Mouse (Mus musculus) kidney, adult 8-10 months (tissue): ENCODE results near the gene Nr2f2.

ENCODE experiments used
- DNase-seq, 2 experiments: peaks; one replicate each; pipeline ENCODE4 v3.0.0; 2022

Nr2f2 gene

DNA sequence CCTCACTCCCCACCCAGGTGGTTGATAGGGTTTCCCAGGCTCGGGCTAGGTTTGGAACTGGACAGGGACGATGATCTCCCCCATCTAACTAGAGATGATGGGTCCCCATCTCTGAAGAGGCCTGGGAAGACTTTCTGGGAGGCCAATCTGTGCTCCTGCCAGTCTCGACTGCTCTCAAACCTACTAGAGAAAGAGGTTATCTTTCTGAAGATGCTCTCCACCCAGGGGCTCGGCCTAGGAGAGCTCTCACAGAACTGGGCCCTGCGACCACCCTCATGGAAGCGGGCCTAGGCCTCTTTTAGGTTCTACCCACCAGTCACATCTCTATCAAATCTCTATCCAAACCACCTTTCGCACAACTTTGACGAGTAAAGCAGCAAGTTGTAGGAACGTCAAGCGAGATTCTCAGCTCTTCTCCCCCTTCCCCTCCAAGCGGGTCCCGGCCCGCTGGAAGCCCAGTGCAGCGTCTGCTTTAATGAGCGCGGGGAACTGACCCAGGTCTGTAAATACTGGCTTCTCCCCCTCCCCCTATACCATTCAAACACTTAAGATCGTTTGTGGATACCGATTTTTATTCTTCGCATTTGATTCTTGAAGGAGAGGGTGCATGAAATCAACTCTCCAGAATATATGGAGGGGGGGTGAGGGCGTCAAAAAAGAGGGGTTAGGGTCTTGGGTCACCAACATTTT is 16.4 kb downstream of the Nr2f2 start:
- peak in 1 of 2 experiments; percentile 16 for DNase-seq

DNA sequence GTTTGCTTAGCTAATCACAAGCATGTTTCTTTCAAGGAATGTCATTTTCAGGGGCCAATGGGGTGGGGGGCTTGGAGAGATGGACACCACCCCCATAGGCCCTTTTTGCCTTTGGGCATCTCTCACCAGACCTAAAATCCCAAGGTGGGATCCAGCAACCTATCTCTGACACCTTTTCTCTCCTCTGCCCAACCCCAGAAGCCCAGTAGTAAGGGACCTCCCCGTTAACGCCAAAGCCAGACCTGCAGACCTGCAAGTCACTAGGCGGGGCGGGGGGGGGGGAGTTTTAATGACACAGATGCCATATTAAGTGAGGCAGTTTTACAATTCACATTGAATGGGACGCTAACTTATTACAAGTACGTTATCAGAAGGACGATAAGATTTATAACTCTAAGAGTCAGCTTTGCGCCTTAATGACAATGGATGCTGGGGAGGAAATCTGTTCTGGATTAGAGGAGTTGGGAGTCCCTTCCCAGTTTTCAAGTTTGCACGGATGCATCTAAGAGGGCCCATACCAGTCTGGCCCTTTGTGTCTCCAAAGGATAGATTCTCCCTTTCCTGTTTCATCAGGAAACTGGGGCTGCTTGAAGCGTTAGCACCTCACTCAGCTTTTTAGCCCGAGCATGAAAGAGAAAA is 17.4 kb downstream of the Nr2f2 start:
- peak; percentile 6 to 12 for DNase-seq

DNA sequence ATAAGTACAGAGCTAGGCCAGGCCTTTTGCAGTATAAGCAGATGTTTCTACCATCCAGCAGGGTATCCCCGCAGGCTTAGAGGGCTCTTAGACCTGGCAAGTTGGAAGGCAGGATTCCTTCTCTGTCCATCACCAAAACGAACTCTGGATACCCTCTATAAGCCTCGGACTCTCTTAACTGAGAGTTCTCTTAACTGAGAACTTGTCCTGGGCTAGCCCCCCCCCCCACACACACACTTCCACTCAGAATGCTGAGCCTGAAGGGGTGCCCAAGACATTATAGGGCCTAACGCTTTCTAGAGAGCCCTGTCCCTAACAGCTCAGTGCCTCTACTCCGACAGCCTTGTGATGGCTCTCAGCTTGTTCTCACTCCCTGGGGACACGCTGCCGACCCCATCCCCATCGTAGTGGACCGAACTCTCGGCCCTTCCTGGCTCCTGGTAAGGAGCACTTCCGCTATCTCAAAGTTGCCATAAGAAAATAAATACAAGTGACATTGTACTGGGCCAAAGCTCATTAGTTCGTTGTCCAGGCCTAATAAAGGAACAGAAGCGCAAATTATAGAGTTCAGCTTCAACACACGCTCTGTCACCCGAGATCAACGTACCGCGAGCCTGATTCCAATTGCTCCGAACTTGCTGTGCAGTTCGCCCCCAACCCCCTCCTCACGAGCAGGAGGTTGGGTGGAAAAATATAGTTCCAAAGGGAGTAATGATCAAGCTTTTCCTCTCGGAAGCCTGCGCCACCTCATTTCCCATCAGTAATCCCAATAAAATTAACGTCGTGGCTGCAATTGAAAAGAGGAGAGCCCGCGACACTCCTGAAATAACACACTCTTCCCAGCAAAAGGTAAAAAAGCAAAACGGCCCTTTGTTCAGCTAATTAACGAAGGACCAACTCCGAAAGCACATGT is 18.2 kb downstream of the Nr2f2 start:
- peak; percentile 20 to 30 for DNase-seq

DNA sequence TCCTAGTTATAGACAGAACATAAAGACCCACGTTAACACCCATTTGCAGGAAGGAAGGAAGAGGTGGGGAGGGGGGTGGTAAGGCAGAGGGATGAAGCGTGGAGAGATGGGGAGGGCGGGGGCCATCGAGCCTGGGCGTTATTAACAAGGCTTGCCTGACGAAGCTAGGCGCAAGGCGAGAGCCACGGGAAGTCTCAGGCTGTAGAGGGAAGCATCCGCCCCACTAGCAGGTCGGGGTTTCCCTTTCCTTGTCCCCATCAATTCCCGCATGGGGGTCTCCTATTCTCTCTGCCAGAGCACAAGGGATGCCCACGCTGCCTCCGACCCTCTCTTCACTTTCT is 18.9 kb downstream of the Nr2f2 start:
- peak in 1 of 2 experiments; percentile 22 for DNase-seq

DNA sequence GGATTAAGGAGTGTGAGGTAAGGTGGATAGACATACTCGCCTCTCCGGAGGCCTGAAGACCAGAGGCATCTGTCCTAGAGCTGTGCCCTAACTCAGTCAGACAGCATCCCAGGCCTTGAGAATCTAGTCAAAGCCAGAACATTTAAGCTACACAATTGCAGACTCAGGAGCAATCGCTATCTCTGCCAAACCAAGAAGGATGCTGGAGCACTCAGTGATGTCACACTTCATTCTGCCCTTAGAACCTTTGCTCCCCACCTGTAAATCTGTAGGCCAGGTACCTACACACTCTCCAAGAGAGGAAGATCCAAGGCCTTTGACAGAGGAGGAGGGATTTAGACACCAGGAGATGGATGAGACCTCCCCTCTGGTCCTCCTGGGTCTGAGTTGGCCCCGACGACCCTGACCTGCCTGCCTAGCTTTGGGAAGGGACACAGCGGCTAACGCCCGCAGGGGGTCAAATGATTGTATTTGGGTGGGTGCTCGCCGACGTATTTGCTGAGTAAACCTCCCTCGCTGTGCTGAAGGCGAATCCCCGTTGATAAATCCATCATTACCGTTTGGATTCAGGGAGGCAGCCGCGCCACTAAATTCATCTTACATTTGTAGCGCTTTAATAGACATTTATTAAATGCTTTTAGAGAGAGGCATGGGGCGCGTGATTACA is 19.5 kb downstream of the Nr2f2 start:
- DNase-seq = peak; percentile 17 to 31

DNA sequence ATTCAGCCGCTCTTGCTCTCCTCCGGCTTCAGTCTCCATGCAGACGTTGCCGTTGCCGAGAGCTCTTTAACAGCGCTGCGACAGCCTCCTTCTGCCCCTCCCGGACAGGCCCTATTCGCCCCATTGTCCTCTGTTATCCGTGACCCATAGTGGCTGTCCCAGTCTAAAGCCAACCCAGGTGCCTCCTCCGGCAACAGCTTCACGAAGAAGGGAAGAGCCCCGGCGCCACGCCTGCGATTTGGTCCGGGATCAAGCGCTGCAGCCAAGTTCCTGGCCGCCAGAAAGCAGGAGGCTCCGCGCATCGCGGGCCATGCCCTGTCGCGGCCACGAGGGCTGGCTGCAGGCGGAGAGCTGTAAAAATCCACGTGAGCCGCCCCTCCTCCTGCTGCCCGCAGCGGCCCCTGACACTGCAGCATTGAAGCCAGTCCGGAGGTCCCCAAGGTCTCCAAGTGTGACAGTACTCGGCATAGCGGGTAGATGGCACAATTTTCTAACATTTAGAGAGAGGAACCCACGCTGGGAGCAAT is 20.5 kb downstream of the Nr2f2 start:
- peak; percentile 91 to 93 for DNase-seq

DNA sequence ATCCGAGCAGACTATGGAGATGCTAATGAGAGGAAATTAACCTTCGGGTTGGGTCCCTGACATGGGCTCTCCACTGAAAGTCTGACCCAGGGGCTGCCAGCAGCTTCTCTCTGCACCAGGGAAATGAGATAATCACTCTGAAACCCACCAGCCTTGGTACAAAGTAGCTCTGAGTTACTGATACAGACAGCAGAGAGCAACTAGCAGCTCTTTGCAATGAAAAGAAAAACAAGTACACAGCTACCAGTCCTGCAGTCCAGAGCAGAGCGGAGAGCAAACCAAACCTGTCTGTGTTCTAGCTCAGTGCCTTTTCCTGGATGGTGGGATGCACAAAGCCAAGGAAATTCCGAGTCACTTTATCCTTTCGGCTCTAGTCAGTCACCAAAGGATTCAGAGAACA is 23.1 kb downstream of the Nr2f2 start:
- DNase-seq = no peak

DNA sequence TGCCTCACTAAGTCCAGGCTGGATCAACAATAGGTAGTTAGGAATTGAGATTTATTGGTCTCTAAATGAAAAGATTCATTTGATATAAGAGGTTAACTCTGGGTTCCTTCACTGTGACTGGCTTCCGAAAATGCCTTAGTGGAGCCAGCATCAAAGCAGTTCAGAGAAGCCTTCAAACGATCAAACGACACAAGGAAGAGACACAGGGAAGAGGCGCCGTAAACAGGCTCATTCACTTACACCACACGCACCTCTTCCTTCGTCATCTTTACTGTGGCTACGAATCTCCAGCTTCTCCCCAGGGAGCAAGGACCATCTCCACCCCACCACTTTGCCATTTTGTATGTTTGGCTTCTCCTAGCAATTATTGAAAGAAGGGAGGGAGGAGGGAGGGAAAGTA is 23.8 kb downstream of the Nr2f2 start:
- DNase-seq = peak in 1 of 2 experiments; percentile 0

DNA sequence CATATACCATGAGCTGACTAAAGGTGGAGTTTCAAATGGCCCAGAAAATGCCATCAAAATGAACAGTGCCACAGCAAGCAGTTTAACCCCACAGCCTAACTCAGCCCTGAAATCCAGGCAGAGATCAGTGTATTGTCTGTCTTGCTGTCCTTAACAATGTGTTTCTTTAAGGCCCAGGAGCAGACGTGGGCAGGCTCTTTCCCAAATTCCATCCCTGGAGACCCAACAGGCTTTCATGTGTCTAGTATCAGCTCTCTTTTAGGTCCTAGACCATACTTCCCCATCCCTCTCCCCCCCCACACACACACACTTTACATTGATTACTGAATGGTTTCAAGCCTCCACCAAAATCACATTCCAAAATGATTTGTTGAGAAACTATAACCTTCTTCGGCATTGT is 24.5 kb downstream of the Nr2f2 start:
- DNase-seq = peak in 1 of 2 experiments; percentile 1

DNA sequence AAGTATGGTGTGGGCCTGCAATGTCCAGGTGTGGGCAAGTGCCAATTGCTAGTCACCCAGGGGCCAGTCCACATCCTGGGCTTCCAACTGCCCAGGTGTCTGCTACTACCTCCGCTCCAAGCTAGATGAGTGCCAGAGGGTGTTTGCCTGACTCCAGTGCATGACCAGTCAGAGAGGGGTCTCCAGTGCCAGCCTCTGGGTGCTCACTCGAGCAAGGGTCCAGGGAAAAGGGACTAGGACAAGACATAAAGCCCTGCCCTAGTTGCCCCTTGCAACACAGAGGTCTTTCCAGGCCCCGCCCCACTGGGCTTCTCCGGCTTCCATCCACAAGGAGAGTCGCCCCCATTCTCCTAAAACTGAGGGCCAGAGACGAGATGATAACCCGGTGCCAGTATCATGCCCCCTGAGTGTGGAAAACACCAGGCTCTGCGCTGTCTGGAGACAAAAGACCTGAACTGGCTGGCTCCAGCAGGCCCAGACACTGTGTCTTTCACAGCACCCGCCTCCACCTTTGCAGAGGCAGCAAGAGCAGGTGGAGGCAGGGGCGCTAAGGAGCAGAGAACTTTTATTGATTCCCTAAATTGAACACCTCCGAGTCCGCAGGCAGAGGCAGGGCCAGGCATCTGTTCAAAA is 26.4 kb downstream of the Nr2f2 start:
- DNase-seq = no peak

DNA sequence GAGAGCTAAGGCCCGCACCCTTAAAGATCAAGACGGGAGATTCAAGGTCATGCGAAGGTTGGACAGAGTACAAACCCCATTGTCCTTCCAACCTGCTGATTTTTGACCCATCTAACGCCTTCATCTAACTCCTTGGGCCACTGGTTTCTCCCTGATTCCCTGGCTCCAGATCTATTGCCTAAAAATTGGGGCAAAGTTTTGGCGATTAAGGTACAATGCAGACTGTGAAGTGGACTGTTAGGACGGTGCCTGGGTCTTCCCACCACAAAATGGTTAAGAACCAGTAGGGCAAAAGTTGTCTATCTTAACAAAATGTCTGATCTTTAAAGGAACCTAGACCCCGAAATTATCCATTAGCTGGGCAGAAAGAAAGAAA is 28.3 kb downstream of the Nr2f2 start:
- no peak for DNase-seq

DNA sequence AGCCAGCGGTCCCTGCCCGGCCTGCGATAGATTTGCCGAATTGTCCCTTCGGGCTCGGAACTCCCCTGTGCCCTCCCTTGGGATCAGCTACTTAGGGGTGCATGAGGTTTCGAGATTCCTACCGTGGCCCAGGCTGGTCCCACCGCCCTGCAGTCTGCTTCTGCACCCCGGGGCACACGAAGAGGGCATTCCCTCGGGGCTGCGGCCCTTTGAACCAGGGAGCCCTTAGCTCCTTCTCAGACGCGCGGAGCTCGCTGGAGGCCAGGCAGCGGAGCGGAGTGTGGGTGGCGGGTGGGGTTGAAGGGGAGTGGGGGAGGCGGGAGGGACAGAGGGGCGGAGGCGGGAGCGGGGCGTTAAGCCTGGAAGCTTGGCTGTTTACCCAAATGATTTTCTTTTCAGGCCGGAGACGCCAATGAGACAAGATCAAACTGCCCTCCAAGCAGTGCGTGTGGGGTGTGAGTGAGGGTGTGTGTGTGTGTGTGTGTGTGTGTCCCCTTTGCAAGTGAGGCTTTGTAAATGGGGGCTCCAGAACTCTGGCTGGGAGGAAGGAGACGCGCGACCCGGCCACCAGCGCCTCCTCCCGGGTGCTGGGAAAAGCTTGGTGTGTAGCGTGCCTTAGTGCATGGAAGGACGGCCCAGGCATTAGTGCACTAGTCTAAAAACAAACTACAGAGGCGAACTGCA is 28.8 kb downstream of the Nr2f2 start:
- peak; percentile 24 to 31 for DNase-seq

DNA sequence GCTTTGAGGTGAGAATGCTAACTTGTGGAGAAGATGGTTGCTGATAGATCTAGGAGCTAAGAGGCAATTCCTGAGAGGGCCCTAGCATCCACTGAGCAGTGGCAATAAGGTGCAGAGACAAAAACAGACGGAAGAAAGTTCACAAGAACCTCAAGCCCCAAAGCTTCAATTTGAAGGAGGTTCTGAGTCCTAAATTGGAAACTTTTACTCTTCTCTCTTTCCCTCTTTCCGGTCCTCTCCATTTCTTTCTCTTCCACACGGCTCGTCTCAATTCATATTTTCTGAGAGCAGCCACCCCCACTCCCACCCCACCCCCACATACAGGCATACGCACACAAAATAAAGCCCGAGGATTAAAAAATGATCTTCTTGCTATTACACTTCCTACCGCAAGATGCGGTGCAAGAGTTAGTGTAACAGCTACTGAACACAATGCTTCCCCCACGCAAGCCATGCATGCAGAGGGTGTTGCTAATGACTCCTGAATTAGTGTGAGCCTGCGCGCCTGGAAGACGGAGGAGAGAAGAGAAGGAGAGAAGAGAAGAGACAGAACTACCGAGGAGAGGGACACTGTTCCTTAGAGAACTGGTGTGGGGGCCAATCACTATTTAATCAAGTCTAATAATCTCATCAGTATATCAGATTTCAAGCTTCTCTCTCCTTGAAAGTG is 29.8 kb downstream of the Nr2f2 start:
- no peak for DNase-seq

DNA sequence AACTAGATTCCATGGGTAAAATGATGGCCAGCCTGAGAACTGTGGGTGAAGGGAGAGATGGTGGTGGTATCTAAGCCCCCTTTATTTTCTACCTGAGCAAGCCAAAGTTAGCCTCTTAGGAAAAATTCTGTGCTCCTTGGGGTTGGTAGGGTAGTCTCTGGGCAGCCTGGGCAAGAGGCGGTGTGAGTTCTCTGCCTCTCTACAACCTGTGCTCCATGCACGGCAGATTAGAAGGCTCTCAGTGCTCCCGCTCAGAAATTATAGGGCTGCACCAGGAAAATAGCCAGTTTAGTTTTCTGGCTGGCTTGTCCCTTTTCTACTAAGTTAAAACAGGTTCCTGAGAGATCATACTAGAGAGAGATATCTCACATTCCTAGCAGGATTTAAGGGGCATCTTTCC is 30.4 kb downstream of the Nr2f2 start:
- DNase-seq = no peak

DNA sequence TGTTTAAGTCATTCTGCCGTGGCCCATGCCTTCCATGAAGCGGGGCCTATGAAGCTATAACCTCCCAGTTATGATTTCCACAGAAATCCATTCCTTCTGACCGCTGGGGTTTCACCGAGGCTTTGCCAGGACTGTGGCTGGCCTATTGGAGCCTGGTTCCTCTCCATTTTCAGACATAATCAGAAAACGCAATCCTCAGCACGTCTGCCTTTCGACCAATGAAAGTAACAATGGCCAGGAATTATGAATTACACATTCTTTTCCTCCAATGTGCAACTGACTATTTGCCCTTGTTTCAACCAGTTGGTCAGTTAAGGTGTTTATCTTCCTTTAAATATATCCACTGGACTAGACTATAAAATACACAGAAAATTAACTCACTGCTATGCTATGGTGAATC is 31.1 kb downstream of the Nr2f2 start:
- no peak for DNase-seq

DNA sequence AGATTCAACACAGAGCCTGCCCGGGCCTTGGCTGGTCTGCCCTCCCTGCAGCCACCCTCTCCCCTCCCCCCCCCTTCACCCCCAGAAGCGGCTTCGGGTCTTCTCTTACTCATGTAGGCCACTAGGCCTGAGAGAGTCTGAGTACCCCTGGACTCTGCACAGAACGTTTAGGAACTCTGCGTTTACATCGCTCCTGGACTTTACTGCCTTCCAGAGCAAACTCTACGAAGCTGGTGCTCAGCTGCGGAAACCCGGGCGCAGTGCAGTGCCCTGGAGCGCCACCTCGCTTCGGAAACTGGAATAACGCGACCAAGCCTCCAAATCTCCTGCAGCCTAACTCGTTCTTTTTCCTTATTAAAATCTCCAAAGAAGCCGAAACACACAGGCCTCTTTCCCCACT is 31.7 kb downstream of the Nr2f2 start:
- peak; percentile 77 to 88 for DNase-seq

DNA sequence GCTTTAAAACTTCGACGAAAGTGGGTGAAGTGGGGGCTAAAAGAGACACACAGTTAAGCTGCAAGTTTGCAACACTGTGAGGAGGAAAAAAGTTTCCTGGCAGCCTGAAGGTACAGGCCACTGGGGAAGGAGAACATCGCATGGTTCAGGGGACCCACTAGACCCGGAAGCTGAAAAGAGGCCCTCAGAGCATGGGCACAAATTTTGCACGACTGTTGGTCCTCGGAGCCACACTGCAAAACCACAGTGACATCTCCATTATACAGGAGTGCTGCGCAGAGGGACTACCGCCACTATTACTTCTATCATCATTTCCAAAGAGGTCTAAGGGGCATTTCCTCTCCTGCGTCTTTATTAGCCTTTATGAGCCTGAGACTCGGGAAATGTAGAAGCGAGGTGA is 32.7 kb downstream of the Nr2f2 start:
- DNase-seq = no peak

DNA sequence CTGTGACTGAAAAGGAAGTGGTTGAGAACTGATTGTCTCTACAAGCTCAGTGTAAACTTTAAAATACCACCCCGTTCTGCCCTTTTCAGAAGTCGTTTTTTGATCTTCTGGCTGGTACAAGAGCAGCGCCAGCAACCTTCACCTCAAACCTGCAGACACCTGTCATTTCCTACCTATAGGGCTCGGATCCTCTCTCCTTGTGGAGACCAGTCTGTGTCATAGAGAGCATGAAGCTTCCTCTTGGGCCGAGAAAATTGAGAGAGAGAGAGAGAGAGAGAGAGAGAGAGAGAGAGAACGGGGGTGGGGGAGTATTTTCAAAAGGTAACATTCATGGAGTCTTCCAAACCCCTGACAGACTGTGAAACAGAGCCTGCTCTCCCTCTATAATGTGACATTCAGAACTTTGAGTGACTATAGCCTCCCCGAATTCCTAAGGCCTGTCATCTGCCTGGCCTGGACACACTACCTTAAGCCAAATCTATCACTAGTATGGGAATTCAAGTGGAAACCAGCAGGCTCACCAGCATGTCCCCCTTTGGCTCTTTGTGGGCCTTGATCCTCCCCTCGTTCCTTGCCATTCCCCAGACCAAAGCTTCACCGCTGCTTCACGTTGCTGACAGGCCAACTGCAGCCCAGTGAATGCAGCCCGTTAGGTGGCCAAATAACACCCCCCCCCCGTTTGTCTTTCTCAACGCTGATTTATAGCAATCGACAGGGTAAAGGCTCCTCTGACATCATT is 33.4 kb downstream of the Nr2f2 start:
- no peak for DNase-seq

DNA sequence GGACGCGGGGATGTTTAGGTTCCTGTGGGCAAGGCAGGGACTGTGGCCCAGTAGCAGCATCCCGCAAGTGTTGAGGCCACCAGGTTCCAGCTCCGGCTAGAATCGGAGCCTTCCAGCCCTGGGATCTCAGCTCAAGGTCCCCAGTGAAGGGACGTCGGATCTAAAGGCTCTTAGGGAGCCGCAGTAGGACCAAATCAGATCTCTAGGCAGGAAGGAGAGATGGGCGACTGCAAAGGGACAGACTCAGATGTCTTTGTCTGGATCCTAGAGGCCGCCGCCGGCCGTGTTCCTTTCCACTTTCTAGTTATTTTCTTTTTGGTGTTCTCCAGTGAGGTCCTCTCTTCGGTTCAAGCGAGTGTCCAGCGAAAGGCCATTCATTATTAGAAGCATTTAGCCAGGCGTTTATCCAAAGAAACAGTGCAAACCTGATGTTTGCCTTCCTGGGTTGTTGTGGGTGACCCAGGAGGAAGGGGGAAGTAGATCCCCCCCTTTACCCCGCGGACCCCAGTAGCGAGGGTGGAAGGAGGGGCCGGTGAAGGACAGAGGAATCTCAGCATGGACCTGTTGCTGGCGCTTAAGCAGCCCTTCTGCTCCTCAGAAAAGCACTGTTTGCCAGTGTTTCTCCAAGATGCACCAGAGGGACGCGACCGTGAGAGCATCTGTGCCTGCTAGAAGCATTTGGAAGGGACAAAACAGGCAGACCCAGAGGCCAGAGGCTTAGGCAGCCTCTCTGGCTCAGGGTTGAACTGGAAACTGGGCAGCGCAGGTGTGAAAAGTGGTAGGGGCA is 34.3 kb downstream of the Nr2f2 start:
- no peak for DNase-seq
